Mouse (Mus musculus): ENCODE measurements around the gene Bcl11b. TPM values are rescaled to one million over a fixed set of nuclear protein-coding genes. Genes with fewer than 3 reads are reported as not detected.

The Bcl11b gene
- total and polyA plus RNA-seq, 3 experiments, result not detected

- H3K4me1 ChIP-seq (ENCODE audit: control insufficient read depth in 1 of 2, insufficient read depth in 2 of 2), result no peaks in the 10 kb centered on the region
- DNase-seq (ENCODE audit: extremely low read depth), result no peak
- dilution Hi-C loops (cut with MboI; ENCODE audit: extremely low pct_ligation_motif_present, extremely low pct_unique_long_range_greater_than_20kb, low sequenced_read_pairs), result no loop called here
- no peaks in the 10 kb centered on the region for H3K27me3 ChIP-seq (replicated peaks)
- H3K9ac ChIP-seq (ENCODE audit: insufficient read depth, low read depth), result no peak overlapping the region
- no peaks in the 10 kb centered on the region for H3K79me2 ChIP-seq (replicated peaks; ENCODE audit: control insufficient read depth, extremely low read depth, insufficient read depth, poor library complexity, severe bottlenecking)
- TF ChIP-seq MAFK (IDR thresholded peaks at IDR 0.05; ENCODE audit: insufficient replicate concordance, low read length) (no peak), CTCF (conservative IDR thresholded peaks at IDR 0.05 in 1 of 2, IDR thresholded peaks at IDR 0.05 in 1 of 2; ENCODE audit: low read depth in 2 of 2, low read length in 2 of 2) (no peak), SIN3A (IDR thresholded peaks at IDR 0.05; ENCODE audit: low read length) (no peak), RCOR1 (conservative IDR thresholded peaks at IDR 0.05; ENCODE audit: low read depth, low read length) (no peak), USF1 (IDR thresholded peaks at IDR 0.05; ENCODE audit: low read depth, low read length) (no peak), ELF1 (IDR thresholded peaks at IDR 0.05; ENCODE audit: low read depth, low read length) (no peak), ZMIZ1 (IDR thresholded peaks at IDR 0.05; ENCODE audit: low read depth, low read length) (no peak), MAX (IDR thresholded peaks at IDR 0.05; ENCODE audit: low read length) (no peak)
- in situ Hi-C loops (cut with MboI; ENCODE audit: low pct_ligation_motif_present, low pct_unique_long_range_greater_than_20kb, low sequenced_read_pairs), result no loop called here
- H3K36me3 ChIP-seq (replicated peaks in 1 of 2; ENCODE audit: control insufficient read depth in 1 of 2, insufficient read depth in 1 of 2, low read length in 1 of 2), result no peaks in the 10 kb centered on the region
- peaks cover 82% of the 10 kb centered on the region for H3K9me3 ChIP-seq (replicated peaks; ENCODE audit: low read length)
- H3K27ac ChIP-seq (ENCODE audit: insufficient read depth, low read depth), result no peak overlapping the region
- no peak overlapping the region for H3K4me2 ChIP-seq (ENCODE audit: insufficient read depth, low read depth, poor library complexity, severe bottlenecking)
- no peak overlapping the region for H3K4me3 ChIP-seq (replicated peaks in 1 of 3; ENCODE audit: low read depth in 2 of 3, low read length in 2 of 3, poor library complexity in 1 of 3)
Measured at GRCm38 (mm10) chr12:107994421-107994820, 9.0 kb downstream of the Bcl11b start.

GRCm38 (mm10) chr12:107993029-107993428 lies 10.4 kb downstream of the Bcl11b start:
- DNase-seq (ENCODE audit: extremely low read depth), result no peak
- H3K4me3 ChIP-seq (replicated peaks in 1 of 3; ENCODE audit: low read depth in 2 of 3, low read length in 2 of 3, poor library complexity in 1 of 3), result no peak overlapping the region
- no peak overlapping the region for H3K9ac ChIP-seq (ENCODE audit: insufficient read depth, low read depth)
- no peak overlapping the region for H3K4me2 ChIP-seq (ENCODE audit: insufficient read depth, low read depth, poor library complexity, severe bottlenecking)
- no peaks in the 10 kb centered on the region for H3K4me1 ChIP-seq (ENCODE audit: control insufficient read depth in 1 of 2, insufficient read depth in 2 of 2)
- TF ChIP-seq POLR2AphosphoS2 (IDR thresholded peaks at IDR 0.05; ENCODE audit: low read depth, low read length), result no peak
- TF ChIP-seq SMC3 (IDR thresholded peaks at IDR 0.05; ENCODE audit: low read depth, low read length), result no peak
- TF ChIP-seq E2F4 (IDR thresholded peaks at IDR 0.05; ENCODE audit: insufficient replicate concordance, low read depth, low read length), result no peak
- TF ChIP-seq SIN3A (IDR thresholded peaks at IDR 0.05; ENCODE audit: low read length), result no peak
- TF ChIP-seq MYC (IDR thresholded peaks at IDR 0.05; ENCODE audit: low read depth, low read length), result no peak
- no peak for TF ChIP-seq HCFC1 (IDR thresholded peaks at IDR 0.05; ENCODE audit: low read depth, low read length)
- no peak for TF ChIP-seq ZMIZ1 (IDR thresholded peaks at IDR 0.05; ENCODE audit: low read depth, low read length)
- TF ChIP-seq UBTF (IDR thresholded peaks at IDR 0.05; ENCODE audit: low read depth, low read length), result no peak
- TF ChIP-seq IRF4 (IDR thresholded peaks at IDR 0.05; ENCODE audit: low read depth, low read length), result no peak
- H3K79me2 ChIP-seq (replicated peaks; ENCODE audit: control insufficient read depth, extremely low read depth, insufficient read depth, poor library complexity, severe bottlenecking), result no peaks in the 10 kb centered on the region
- in situ Hi-C loops (cut with MboI; ENCODE audit: low pct_ligation_motif_present, low pct_unique_long_range_greater_than_20kb, low sequenced_read_pairs) (no loop called here), dilution Hi-C loops (cut with MboI; ENCODE audit: extremely low pct_ligation_motif_present, extremely low pct_unique_long_range_greater_than_20kb, low sequenced_read_pairs) (no loop called here)
- H3K9me3 ChIP-seq (replicated peaks; ENCODE audit: low read length), result peaks cover 86% of the 10 kb centered on the region
- no peaks in the 10 kb centered on the region for H3K36me3 ChIP-seq (replicated peaks in 1 of 2; ENCODE audit: control insufficient read depth in 1 of 2, insufficient read depth in 1 of 2, low read length in 1 of 2)
- H3K27me3 ChIP-seq (replicated peaks), result no peaks in the 10 kb centered on the region
- no peak overlapping the region for H3K27ac ChIP-seq (ENCODE audit: insufficient read depth, low read depth)

DNA sequence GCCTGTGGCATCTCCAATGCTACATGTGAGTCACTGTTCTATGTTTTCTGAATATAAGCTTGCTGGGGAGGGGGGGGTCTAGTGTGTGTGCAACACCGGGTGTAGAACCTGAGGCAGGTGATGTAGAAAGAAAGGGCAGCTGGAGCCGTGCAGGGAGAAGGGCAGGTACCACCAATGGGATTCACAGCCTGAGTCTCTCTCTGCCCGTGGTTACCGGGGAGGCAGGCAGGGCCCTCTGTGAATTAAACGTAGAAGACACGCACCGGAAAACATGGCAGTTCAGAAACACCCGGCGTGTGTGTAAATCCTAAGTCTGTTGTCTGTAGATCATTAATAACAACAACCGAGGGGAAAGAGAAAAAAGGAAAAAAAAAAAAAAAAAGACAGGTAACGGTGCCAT lies 12.2 kb downstream of the Bcl11b start:
- TF ChIP-seq CHD1 (IDR thresholded peaks at IDR 0.05; ENCODE audit: low read depth, low read length) (no peak), JUN (IDR thresholded peaks at IDR 0.05; ENCODE audit: insufficient read depth, low read depth, low read length) (no peak), MAZ (IDR thresholded peaks at IDR 0.05; ENCODE audit: low read depth, low read length) (no peak), NELFE (IDR thresholded peaks at IDR 0.05; ENCODE audit: low read depth, low read length) (no peak), TBP (conservative IDR thresholded peaks at IDR 0.05; ENCODE audit: low read depth, low read length) (no peak), CTCF (conservative IDR thresholded peaks at IDR 0.05 in 1 of 2, IDR thresholded peaks at IDR 0.05 in 1 of 2; ENCODE audit: low read depth in 2 of 2, low read length in 2 of 2) (no peak), POLR2AphosphoS2 (IDR thresholded peaks at IDR 0.05; ENCODE audit: low read depth, low read length) (no peak), SIN3A (IDR thresholded peaks at IDR 0.05; ENCODE audit: low read length) (no peak), KAT2A (IDR thresholded peaks at IDR 0.05; ENCODE audit: insufficient replicate concordance, low read length) (no peak), USF1 (IDR thresholded peaks at IDR 0.05; ENCODE audit: low read depth, low read length) (no peak), MYC (IDR thresholded peaks at IDR 0.05; ENCODE audit: low read depth, low read length) (no peak), EP300 (IDR thresholded peaks at IDR 0.05; ENCODE audit: low read length) (no peak), MAX (IDR thresholded peaks at IDR 0.05; ENCODE audit: low read length) (no peak), RAD21 (IDR thresholded peaks at IDR 0.05; ENCODE audit: low read depth, low read length) (no peak), USF2 (conservative IDR thresholded peaks at IDR 0.05; ENCODE audit: low read depth, low read length) (no peak)
- in situ Hi-C loops (cut with MboI; ENCODE audit: low pct_ligation_motif_present, low pct_unique_long_range_greater_than_20kb, low sequenced_read_pairs) (no loop called here), dilution Hi-C loops (cut with MboI; ENCODE audit: extremely low pct_ligation_motif_present, extremely low pct_unique_long_range_greater_than_20kb, low sequenced_read_pairs) (no loop called here)
- H3K79me2 ChIP-seq (replicated peaks; ENCODE audit: control insufficient read depth, extremely low read depth, insufficient read depth, poor library complexity, severe bottlenecking), result no peaks in the 10 kb centered on the region
- H3K27me3 ChIP-seq (replicated peaks), result no peaks in the 10 kb centered on the region
- no peak overlapping the region for H3K27ac ChIP-seq (ENCODE audit: insufficient read depth, low read depth)
- no peaks in the 10 kb centered on the region for H3K36me3 ChIP-seq (replicated peaks in 1 of 2; ENCODE audit: control insufficient read depth in 1 of 2, insufficient read depth in 1 of 2, low read length in 1 of 2)
- peaks cover 85% of the 10 kb centered on the region for H3K9me3 ChIP-seq (replicated peaks; ENCODE audit: low read length)
- no peak overlapping the region for H3K4me2 ChIP-seq (ENCODE audit: insufficient read depth, low read depth, poor library complexity, severe bottlenecking)
- no peak overlapping the region for H3K9ac ChIP-seq (ENCODE audit: insufficient read depth, low read depth)
- H3K4me3 ChIP-seq (replicated peaks in 1 of 3; ENCODE audit: low read depth in 2 of 3, low read length in 2 of 3, poor library complexity in 1 of 3), result no peak overlapping the region
- no peaks in the 10 kb centered on the region for H3K4me1 ChIP-seq (ENCODE audit: control insufficient read depth in 1 of 2, insufficient read depth in 2 of 2)
- no peak for DNase-seq (ENCODE audit: extremely low read depth)
